Mouse (Mus musculus) ES-E14 (cell line): ENCODE data around the gene Me1. TPM values are rescaled to one million over a fixed set of nuclear protein-coding genes. Genes with fewer than 3 reads are reported as not detected.

Source experiments
- DNase-seq: peaks from one replicate; pipeline ENCODE4 v3.0.0-alpha.2; 2013; ENCODE audit warnings: low read depth, low spot score
- H3K27ac ChIP-seq: 2 replicates; pipeline ENCODE4 v1.5.1; 2012; ENCODE audit warnings: low read depth, mild to moderate bottlenecking, low read length, moderate library complexity, mixed read lengths; ENCODE audit not compliant: poor library complexity, insufficient read depth, severe bottlenecking
- H3K36me3 ChIP-seq: 2 replicates; pipeline ENCODE4 v1.6.1; 2012; ENCODE audit warnings: mild to moderate bottlenecking, low read length, moderate library complexity, mixed read lengths; ENCODE audit not compliant: control insufficient read depth, poor library complexity, insufficient read depth, severe bottlenecking
- H3K4me1 ChIP-seq, 2 experiments: fragments of 150-350 bp in 1 of 2; sonication (generic) in 1 of 2; 2 replicates each; pipeline ENCODE4 v1.6.1; 2012; ENCODE audit warnings: low read length in 2 of 2, mild to moderate bottlenecking in 1 of 2, mixed read lengths in 1 of 2; ENCODE audit not compliant: control insufficient read depth in 2 of 2, insufficient read depth in 2 of 2, poor library complexity in 1 of 2
- H3K4me3 ChIP-seq, 2 experiments: fragments of 150-350 bp in 1 of 2; sonication (generic) in 1 of 2; 2 replicates each; pipeline ENCODE4 v1.5.1; 2012; ENCODE audit warnings: low read length in 2 of 2, low read depth in 1 of 2, mild to moderate bottlenecking in 1 of 2, mixed read lengths in 1 of 2; ENCODE audit not compliant: insufficient read depth in 1 of 2, poor library complexity in 1 of 2, severe bottlenecking in 1 of 2
- H3K9ac ChIP-seq: 2 replicates; pipeline ENCODE4 v1.6.1; 2012; ENCODE audit warnings: low read depth, mild to moderate bottlenecking, low read length, mixed read lengths; ENCODE audit not compliant: poor library complexity, insufficient read depth, severe bottlenecking
- H3K9me3 ChIP-seq: fragments of 150-350 bp; sonication (generic); 2 replicates; pipeline ENCODE4 v1.6.1; 2012; ENCODE audit warnings: low read depth, mild to moderate bottlenecking, low read length; ENCODE audit not compliant: control insufficient read depth, insufficient read depth
- CHD2 ChIP-seq: IDR thresholded peaks from 2 replicates; pipeline ENCODE4 v1.6.1; 2014; ENCODE audit warnings: mild to moderate bottlenecking, low read depth, low read length, inconsistent platforms
- HCFC1 ChIP-seq: IDR thresholded peaks from 2 replicates; pipeline ENCODE4 v1.6.1; 2012; ENCODE audit warnings: low read length, inconsistent platforms, borderline replicate concordance; ENCODE audit not compliant: insufficient read depth
- MAFK ChIP-seq: IDR thresholded peaks from 2 replicates; pipeline ENCODE4 v1.6.1; 2014; ENCODE audit warnings: mild to moderate bottlenecking, low read depth, low read length, inconsistent platforms; ENCODE audit not compliant: insufficient read depth
- ZC3H11A ChIP-seq: IDR thresholded peaks from 2 replicates; pipeline ENCODE4 v1.6.1; 2012; ENCODE audit warnings: low read depth, mild to moderate bottlenecking, inconsistent platforms, low read length, borderline replicate concordance
- ZNF384 ChIP-seq: IDR thresholded peaks from 2 replicates; pipeline ENCODE4 v1.6.1; 2012; ENCODE audit warnings: low read depth, low read length, inconsistent platforms
- in situ Hi-C, 2 experiments: fragments of 600-800 bp; cut with MboI; formaldehyde crosslinking; loops; one replicate each; pipeline ENCODE4 v1.15.1; 2025; ENCODE audit warnings: low sequenced_read_pairs in 2 of 2, inconsistent platforms in 1 of 2; ENCODE audit not compliant: unreplicated experiment in 2 of 2
- total RNA-seq: library from RNA; depleted of rRNA; stranded (reverse); fragments of 300-350 nt; gene quantifications from 2 replicates; pipeline ENCODE4 v1.2.3, GENCODE M21; 2012

Me1 gene
- total RNA-seq, 1 experiment = 13.4 TPM

DNA sequence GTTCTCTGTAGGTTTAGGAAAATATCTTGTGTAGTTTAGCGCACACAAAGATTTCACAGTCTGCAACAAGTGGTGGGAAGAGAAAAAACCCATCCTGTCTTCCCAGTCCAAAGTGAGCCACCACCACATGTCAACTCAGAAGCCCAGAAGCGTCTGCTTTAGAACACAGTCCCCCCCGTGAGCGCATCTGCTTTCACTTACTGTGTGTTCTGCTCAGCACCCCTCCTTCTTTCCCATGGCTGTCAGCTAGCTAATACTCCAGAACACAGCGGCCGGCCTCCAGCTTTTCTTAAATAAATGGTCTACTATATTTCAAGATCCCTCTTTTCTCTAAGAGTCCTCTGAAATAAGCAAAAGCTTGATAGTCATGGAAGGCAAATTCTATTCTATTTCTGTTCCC lies 66.4 kb downstream of the Me1 start:
- no peak overlapping the region for H3K4me3 ChIP-seq
- in situ Hi-C loops = no loop called here
- no peaks in the 10 kb centered on the region for H3K36me3 ChIP-seq
- H3K9ac ChIP-seq = no peak overlapping the region
- no peak for DNase-seq
- TF ChIP-seq ZC3H11A = no peak
- no peak for TF ChIP-seq HCFC1
- no peak for TF ChIP-seq ZNF384
- TF ChIP-seq CHD2 = no peak
- no peak for TF ChIP-seq MAFK
- no peaks in the 10 kb centered on the region for H3K4me1 ChIP-seq
- H3K9me3 ChIP-seq = no peaks in the 10 kb centered on the region
- no peak overlapping the region for H3K27ac ChIP-seq

DNA sequence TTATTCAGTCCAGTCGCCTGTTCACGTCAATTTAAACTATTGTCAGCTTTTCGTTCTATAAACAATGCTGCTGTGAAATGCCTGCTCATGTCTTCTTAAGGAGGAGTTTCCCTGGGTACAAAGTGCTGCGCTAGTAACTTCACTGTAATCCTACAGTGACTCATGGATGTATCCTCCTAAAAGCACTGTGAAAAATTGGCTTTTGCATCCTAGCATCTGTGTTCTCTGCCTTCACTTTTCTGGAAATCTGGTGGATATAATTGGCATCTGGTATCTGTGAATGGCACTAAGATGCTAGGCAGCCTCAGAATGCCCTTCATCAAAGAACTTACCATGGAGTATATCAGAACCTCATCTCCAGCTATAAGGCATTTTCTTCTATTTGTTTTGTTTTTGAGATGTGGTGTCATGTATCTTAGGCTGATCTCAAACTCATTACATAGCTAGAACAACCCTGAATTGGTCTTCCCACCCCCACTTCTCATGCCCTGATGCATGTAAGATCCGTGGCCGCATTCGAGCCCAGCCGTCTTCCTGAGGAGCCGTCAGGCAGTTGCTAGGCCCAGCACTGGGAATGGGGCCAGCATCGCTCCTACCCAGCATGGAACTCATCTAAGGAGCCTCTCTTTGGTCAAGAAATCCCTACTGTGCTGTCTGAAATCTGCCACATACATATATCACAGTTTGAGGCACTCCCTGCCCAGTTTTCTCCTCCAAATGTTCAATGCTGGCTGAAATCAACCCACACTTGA lies 67.8 kb downstream of the Me1 start:
- in situ Hi-C loops = no loop called here
- H3K9ac ChIP-seq = no peak overlapping the region
- H3K9me3 ChIP-seq = no peaks in the 10 kb centered on the region
- H3K4me3 ChIP-seq = no peak overlapping the region
- H3K4me1 ChIP-seq = no peaks in the 10 kb centered on the region
- no peak for DNase-seq
- no peak for TF ChIP-seq ZC3H11A
- H3K27ac ChIP-seq = no peak overlapping the region
- H3K36me3 ChIP-seq = no peaks in the 10 kb centered on the region

DNA sequence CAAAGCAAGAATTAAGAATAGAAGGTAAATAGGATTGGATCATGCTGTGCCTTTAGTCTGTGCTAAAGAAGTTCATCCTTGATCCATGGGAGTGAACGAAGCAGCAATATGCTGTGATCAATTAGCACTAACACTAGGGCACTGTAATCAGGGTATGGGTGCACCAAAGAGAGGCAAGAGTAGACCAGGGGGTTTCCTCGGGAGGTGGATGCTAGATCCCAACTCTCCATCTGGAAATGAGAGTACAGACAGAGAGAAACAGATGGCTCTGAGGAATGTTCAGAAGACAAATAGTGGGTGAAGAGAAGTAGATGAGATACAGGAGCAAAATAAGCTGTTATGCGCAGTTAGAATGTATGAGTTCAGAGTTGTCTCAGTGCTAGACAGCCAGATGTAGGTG lies 68.8 kb downstream of the Me1 start:
- H3K9me3 ChIP-seq = no peaks in the 10 kb centered on the region
- in situ Hi-C loops = no loop called here
- H3K9ac ChIP-seq = no peak overlapping the region

DNA sequence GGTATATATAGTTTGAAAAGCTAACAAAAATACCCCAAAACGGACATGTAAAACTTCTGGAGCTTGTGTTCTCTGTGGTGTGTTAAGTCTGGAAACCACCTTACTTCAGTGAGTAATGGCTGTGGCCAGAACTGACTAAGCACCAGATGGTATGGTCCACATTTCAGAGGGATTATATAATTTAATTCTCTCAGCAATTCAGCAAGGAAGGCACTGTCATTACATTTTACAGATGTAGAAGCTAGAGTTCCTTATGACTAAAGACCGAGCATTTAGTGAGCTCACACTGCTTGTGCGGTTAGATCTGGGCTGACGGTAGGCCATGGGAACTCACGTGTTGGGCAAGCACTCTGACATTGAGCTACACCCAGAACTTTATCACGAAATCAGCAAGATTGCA lies 71.0 kb downstream of the Me1 start:
- no peak for DNase-seq
- in situ Hi-C loops = no loop called here
- H3K4me3 ChIP-seq = no peak overlapping the region
- no peaks in the 10 kb centered on the region for H3K4me1 ChIP-seq
- TF ChIP-seq CHD2 = no peak
- TF ChIP-seq HCFC1 = no peak
- no peak for TF ChIP-seq ZC3H11A
- TF ChIP-seq MAFK = no peak
- TF ChIP-seq ZNF384 = no peak
- H3K9ac ChIP-seq = no peak overlapping the region
- no peaks in the 10 kb centered on the region for H3K36me3 ChIP-seq
- no peaks in the 10 kb centered on the region for H3K9me3 ChIP-seq
- H3K27ac ChIP-seq = no peak overlapping the region

More for the DNA sequence above, 68.8 kb downstream of the Me1 start:
- Histone ChIP-seq H3K4me1 (no peaks in the 10 kb centered on the region), H3K27ac (no peak overlapping the region), H3K36me3 (no peaks in the 10 kb centered on the region), H3K4me3 (no peak overlapping the region)
- DNase-seq = no peak
- TF ChIP-seq CHD2 (no peak), ZNF384 (no peak), HCFC1 (no peak), ZC3H11A (no peak), MAFK (no peak)

GRCm38 (mm10) chr9:86624039-86624438 lies 71.7 kb downstream of the Me1 start:
- DNase-seq = no peak
- Histone ChIP-seq H3K9ac (no peak overlapping the region), H3K4me1 (no peaks in the 10 kb centered on the region), H3K9me3 (no peaks in the 10 kb centered on the region), H3K36me3 (no peaks in the 10 kb centered on the region), H3K27ac (no peak overlapping the region), H3K4me3 (no peak overlapping the region)
- no peak for TF ChIP-seq CHD2
- TF ChIP-seq MAFK = no peak
- no peak for TF ChIP-seq HCFC1
- no peak for TF ChIP-seq ZC3H11A
- no peak for TF ChIP-seq ZNF384
- in situ Hi-C loops = no loop called here
